Mouse (Mus musculus): ENCODE results near the gene AU022252. TPM values are rescaled to one million over a fixed set of nuclear protein-coding genes. Genes with fewer than 3 reads are reported as not detected.

AU022252 gene
- total RNA-seq, 2 experiments from 2014 or later = 22.8 to 33.3 TPM

DNA sequence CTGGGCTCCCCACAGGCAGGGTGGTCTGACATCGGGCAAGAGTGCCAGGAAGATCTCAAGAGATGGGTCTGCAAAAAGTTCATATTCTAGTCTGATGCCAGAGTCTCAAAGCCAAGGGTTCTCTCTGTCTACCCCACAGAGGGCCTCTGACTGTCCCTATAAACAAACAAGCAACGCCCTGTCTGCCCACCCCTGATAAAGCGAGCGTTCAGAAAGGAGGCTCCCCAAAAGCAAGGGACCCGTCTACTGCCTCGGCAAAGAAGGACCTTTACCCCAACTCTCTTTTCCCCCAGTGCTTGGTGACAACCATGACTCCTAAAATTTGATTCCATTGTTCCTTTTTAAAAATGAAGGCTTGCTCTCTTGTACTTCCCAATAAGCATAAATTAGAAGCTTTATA is 42.6 kb downstream of the AU022252 start, which contains the start of gene Ermap:
TSS of gene Ermap (minus strand) at position 148 of the 400 bp plus-strand sequence.
- DNase-seq (ENCODE audit: low spot score in 2 of 2) = no peak

DNA sequence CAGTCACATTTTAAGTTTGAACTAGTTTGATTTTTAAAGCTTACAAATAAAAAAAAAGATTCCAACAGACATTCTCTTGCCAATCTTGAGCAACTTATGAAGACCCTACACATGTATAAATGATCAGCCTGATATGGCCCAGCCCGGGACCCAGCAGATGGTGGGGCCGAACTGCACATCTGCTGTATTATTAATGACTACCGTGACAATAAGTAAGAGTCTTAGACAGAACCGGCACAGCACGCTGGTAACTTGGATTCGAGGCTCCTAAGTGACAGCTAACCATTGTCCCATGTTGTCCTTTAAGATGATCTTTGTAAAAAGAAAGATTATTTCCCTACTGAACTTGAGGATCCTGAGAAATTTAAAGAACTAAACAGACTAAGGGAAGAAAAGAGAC is 43.1 kb downstream of the AU022252 start:
- no peak for DNase-seq (ENCODE audit: low spot score in 2 of 2)

DNA sequence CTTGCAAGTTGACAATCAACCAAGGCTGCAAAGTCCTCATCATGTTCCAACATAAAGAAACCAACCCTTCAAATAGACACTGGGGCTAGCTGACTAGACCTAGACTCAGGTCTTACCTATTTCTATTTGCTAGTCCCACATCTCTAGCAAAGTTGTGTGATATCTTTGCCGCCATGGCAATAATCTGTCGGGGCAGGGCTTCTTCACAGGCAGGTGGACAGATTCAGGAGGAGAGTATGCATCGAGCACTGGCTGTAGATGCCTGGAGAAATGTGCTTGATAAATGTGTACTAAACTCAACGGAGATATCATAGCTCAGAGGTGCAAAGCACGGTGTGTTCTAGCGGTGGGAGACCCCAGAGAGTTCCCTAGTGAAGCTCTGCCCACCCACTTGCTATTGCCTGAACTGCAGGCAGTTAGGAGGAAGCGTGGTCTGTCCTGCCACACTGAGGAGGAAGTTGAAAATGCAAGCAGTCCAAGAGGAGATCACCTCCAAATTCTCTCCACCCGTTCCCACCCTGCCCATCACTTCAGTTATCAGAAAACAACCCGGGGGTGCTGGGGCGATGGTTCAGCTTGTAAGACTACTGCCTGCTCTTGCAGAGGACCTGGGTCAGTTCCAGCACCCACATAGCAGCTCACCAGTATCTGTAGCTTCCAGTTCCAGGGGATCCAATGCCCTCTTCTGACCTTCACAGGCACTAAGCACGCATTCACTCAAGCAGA is 44.3 kb downstream of the AU022252 start:
- no peak for DNase-seq (ENCODE audit: low spot score in 2 of 2)

DNA sequence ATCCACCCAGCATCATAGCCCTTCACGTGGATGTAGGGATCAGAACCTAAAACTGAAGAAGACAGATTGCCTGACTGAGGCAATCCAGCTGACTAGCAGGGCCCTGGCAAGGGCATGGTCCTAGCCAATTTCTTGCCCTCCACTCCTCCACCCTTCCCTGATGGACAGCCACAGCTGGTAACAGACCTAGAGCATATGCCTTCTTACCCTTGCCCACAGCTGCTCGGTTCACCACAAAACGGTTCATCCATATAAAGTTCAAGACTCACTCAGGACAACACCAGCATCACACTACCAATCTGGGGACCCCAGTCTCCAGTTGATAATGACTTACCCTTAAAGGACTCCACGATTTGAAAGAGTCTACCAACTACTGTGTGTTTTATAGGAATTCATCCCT is 46.7 kb downstream of the AU022252 start:
- no peak for DNase-seq (ENCODE audit: low spot score in 2 of 2)

DNA sequence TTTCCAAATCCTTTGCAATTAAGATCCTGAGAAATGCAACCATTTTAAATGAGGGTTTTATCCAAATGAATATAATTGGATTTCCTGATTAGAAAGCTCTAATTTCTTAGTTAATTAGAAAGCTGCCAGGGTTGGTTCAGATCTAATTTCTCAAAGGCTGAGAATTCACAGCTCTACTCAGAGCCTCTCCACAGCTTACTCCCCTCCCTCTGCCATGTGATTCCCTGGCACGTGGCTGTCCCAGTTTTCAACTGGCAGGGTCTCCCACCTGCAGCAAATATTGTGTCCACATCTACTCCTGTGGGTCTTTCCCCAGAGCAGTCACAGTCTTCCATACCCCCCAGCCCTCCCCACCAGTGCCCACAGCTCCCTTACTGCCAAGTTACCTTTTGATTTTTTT is 49.0 kb downstream of the AU022252 start:
- DNase-seq (ENCODE audit: low spot score in 2 of 2) = no peak

DNA sequence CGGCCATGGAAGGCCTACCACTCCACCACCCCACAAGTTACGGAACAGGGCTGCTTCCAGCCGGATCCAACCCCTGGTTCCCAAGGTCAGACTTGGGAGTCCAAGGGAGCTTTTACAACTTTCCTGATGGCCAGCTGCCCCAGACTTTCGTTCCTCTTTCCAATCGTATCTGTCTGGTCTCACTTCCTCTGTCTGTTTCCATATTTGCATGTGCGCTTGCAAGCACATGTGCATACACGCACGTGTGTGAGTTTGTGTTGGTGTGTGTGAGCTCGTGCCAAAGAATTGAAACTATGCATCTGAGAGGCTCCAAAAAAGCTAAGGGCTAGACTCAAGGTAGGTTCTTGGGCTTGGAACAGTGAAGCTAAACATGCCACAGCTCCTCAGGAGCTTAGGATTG is 51.1 kb downstream of the AU022252 start:
- DNase-seq (ENCODE audit: low spot score in 2 of 2) = no peak

DNA sequence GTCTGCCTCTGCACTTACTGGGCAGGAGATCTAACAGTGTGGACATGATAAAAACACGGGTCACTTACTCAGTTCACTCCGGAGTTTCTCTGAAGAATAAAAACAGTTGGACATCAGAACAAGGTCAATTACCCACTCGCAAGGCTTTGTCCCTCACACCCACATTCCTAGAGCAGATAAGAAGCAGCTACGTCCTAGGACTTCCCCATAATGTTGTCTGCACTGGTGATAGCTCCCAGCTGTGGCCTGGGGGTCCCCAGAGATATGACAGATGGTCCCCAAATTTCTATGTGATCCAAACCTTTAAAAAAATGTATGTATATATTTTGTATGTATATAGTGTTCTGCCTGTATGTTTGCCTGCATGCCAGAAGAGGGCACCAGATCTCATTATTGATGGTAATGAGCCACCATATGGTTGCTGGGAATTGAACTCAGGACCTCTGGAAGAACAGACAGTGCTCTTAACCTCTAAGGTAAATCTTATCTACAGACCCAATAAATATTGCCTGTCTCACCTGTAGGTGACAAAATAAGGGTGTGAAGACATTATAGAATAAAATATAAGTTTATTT is 52.3 kb downstream of the AU022252 start:
- no peak for DNase-seq (ENCODE audit: low spot score in 2 of 2)

DNA sequence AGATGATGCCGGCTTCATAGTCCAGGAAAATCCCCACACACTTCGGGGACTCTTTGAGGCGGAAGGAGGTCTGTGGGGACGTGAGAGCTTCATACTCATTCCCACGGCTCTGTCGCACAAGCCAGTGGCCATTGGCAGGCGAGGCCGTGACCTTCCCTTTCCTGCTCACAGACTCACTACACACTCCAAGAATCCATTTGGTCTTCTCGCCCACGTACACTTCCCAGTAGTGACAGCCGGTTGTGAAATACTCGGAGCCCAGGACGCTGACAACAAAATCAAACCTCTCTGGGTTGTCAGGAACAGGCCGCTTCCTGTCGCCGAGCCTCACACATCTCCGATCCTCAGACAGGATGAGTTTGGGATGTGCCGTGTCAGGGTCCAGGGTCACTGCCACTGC is 54.2 kb downstream of the AU022252 start:
- peak in 1 of 2 experiments; percentile 22 for DNase-seq (ENCODE audit: low spot score in 2 of 2)

DNA sequence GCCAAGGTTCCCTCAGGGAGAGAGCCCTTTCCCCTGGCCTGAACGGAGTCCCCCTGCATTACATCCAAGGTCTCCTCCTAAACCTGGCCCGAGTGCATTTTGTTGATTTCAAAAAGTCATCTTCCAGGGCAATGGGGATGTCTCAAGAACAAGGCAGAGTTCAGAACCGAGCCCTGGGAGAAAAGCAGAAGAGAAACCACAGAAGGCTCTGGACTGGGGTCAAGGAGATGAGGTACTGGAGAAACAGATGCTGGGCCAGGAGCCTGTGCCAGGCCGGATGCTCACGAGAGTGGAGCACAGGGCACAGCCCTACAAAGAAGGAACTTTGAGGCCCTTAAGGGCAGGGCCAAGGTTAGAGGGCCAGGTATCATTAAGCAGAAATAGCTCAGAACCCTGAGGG is 54.8 kb downstream of the AU022252 start:
- no peak for DNase-seq (ENCODE audit: low spot score in 2 of 2)

DNA sequence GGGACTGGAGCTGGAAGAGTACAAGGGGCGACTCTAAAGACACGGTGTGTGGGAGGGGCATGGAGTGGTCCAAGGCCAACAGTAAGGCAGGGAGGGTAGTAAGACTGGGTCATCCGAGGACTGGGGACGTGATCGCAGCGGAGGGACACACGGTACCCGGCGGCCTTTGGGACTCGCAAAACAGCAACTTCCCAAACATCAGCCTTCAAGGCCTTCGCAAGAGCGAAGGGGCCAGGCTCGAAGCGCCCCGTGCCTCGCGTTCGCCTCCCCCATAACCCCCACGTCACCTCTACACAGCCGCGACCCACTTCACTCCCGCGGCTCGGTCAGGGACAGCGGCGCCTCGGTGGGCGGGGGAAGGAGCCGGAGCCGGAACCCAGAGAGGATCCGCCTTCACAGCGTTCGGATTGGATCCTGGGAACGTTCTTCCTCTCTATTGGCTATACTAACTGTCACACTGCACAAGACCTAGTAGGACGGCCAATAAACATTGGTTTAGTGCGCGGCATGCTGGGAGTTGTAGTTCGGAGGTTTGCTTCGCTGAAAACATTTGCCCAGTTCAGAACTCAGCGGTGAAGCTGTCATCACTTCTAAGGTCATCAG is 58.6 kb downstream of the AU022252 start, which contains the start of gene Zfp691:
TSS of gene Zfp691 (minus strand) at position 345 of the 603 bp plus-strand sequence.
- DNase-seq (ENCODE audit: low spot score in 2 of 2) = peak; percentile 85 to 87

DNA sequence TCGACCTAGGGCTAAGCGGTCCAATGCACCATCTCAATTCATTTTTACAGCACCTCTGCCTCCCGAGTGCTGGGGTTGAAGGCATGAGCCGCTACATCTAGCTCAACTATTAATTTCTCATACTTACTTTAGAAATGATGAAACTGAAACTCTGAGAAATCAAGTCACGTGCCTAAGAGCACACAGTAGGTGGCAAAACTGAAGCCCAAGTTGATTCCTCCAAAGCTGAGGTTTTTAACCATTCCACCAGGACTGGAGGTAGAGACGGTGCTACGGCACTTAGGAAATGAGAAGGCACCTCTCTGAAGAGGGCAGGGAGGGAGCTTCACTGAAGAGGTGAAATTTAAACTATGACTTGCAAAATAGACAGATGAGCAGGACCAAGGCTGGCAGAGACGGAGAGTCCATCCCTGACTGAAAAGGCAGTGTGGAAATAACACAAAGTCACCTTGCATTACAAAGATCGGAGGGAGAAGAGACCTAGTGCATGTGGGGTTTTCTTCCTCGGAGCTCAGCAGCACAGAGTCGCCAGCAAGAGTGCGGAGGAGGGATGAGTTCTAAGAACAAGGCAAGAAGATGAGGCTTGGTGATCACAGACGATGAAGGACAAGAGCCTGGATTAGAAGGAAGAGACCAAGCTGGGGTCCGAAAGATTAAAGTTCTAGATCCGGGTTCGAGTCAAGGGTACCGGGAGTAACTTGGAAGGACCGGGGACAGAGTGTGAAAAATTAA is 59.4 kb downstream of the AU022252 start:
- DNase-seq (ENCODE audit: low spot score in 2 of 2) = no peak

DNA sequence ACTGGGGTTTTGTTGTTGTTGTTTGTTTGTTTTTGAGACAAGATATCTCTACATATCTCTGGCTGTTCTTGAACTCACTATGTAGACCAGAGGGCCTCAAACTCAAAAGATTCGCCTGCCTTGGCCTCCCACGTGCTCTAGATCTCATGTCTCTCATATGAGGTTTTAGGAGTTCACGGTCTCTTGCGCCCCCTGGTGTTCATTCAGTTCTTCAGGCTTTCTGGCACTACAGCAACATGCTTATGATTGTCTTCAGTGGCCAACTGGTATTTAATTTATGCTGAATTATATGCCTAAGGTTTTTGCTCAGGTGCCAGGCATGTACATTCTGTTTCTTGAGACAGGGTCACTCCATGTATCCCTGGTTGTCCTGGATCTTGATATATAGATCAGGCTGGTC is 64.8 kb downstream of the AU022252 start:
- DNase-seq (ENCODE audit: low spot score in 2 of 2) = peak; percentile 77 to 79

DNA sequence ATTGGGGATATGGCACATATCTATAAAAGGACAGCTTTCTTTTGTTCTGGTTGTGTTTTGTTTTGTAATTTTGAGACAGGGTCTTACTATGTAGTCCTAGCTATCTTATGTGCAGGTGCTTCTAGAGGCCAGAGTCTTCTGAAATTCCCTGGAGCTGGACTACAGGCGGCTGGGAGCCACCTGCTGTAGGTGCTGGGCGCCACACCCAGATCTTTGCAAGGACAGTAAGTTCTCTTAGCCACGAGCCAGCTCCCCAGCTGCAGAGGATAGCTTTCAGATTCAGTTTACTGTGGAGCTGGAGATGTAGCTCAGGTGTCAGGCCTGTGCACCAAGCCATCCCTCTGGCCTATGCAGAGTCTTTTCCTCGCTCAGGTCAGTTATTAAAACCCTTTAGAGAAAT is 65.4 kb downstream of the AU022252 start:
- DNase-seq (ENCODE audit: low spot score in 2 of 2) = no peak

DNA sequence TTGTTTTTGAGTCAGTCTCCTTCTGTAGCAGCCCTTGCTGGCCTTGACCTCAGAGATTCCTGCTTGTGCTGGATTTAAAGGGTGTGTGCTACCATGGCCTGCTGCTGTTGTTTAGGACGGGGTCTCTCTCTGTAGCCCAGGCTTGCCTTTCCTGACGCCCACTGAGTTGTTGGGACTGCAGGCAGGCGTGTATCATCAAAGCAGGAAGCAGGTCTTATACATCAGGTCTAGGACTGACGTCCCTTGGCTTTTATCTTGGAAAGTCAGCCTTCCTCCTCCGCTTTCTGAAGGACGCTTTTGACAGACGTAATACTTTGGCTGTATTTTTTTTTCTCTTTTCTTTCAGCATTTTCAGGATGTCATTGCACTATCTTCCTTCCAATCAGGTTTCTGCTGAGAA is 66.6 kb downstream of the AU022252 start:
- no peak for DNase-seq (ENCODE audit: low spot score in 2 of 2)

DNA sequence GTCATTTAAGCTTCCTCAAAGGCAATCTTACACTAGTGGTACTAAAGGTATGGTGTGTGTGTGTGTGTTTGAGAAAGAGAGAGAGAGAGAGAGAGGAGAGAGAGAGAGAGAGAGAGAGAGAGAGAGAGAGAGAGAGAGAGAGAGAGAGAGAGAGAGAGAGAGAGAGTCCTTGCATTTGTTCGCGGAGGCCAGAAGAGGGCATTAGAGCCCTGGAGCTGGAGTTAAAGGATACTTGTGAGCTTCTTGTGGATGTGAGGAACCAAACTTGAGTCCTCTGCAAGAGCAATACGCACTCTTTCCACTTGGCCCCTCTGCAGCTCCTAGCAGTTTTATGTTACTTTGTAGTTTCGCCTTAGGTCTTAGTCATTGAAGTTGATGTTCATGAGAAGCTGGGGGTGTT is 69.5 kb downstream of the AU022252 start:
- no peak for DNase-seq (ENCODE audit: low spot score in 2 of 2)

DNA sequence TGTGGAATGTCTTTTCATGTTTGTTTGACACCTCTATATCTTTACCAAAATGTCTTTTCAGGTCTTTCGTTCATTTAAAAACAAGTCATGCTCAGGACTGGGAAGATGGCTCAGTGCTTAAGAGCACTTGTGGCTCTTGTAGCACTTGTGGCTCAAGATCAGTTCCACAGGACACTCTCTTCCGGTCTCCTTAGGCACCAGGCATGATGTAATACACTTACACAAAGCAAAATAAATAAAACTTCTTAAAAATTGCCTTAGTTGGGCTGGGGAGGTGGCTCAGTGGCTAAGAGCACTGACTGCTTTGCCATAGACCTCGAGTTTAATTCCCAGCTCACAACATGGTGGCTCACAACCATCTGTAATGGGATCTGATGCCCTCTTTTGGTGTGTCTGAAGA is 71.2 kb downstream of the AU022252 start:
- DNase-seq (ENCODE audit: low spot score in 2 of 2) = no peak

DNA sequence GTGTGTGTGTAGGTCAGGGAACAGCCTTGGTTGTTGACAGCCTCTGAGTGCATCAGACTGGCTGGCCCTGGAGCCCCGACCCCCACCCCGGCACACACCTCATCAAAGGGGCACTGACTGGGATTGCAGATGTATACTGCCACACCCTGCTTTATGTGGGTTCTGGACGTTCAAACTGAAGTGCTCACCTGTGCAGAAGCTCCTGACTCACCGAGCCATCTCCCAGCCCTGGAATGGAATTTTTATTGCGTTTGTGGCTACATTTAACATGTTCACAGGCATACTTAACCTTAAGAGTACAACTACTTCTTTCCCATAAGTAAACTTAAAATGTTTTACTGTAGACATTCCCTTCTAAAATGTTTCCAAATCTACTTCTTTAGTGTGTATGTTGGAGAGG is 74.6 kb downstream of the AU022252 start:
- no peak for DNase-seq (ENCODE audit: low spot score in 2 of 2)

DNA sequence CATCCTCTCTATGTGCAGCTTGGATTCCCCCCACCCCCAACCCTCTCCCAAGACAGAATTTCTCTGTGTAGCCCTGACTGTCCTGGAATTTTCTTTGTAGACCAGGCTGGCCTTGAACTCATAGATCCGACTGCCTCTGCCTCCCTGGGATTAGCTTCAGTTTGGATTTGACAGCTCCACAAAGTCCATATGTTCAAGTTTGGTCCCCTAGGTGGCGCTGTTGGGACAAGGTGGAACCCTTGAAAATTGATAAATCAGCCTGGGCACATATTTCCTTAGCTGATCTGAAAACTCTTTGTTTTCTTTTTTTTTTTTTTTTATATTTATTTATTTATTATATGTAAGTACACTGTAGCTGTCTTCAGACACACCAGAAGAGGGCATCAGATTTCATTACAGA is 75.3 kb downstream of the AU022252 start:
- peak; percentile 70 to 77 for DNase-seq (ENCODE audit: low spot score in 2 of 2)

Data from adrenal gland, adult 18-20 months (tissue).